Mouse (Mus musculus) lung, postnatal 0 days (tissue): ENCODE data around the gene Il25. TPM values are rescaled to one million over a fixed set of nuclear protein-coding genes. Genes with fewer than 3 reads are reported as not detected.
A peak's percentile ranks its signal among the peaks of the same experiment; 100 is the strongest.

Experiments
- ATAC-seq: fragments of 200-750 bp; cut with Nextera tagmentation; 2 replicates; pipeline ENCODE4 v1.8.0; 2017; ENCODE audit warnings: moderate library complexity
- DNase-seq: peaks from one replicate; pipeline ENCODE4 v3.0.0-alpha.2; 2016; ENCODE audit warnings: low spot score
- H3K27ac ChIP-seq: fragments of 300-500 bp; sonication (generic); 2 replicates; pipeline ENCODE4 v1.5.1; 2014; ENCODE audit warnings: antibody characterized with exemption, mild to moderate bottlenecking, low read length, mixed read lengths
- H3K27me3 ChIP-seq: fragments of 300-500 bp; sonication (generic); replicated peaks from 2 replicates; pipeline ENCODE4 v1.6.1; 2014; ENCODE audit warnings: low read length, mixed read lengths; ENCODE audit not compliant: insufficient read depth
- H3K36me3 ChIP-seq: fragments of 300-500 bp; sonication (generic); 2 replicates; pipeline ENCODE4 v1.6.1; 2014; ENCODE audit warnings: low read length, mixed read lengths; ENCODE audit not compliant: insufficient read depth
- H3K4me1 ChIP-seq: fragments of 300-500 bp; sonication (generic); 2 replicates; pipeline ENCODE4 v1.6.1; 2014; ENCODE audit warnings: antibody characterized with exemption, low read depth, low read length, mixed read lengths; ENCODE audit not compliant: insufficient read depth
- H3K4me2 ChIP-seq: fragments of 300-500 bp; sonication (generic); replicated peaks from 2 replicates; pipeline ENCODE4 v1.6.1; 2014; ENCODE audit warnings: low read depth, mild to moderate bottlenecking, low read length, moderate library complexity, mixed read lengths
- H3K4me3 ChIP-seq: fragments of 300-500 bp; sonication (generic); 2 replicates; pipeline ENCODE4 v1.5.1; 2014; ENCODE audit warnings: low read depth, low read length
- H3K9ac ChIP-seq: fragments of 300-500 bp; sonication (generic); replicated peaks from 2 replicates; pipeline ENCODE4 v1.6.1; 2014; ENCODE audit warnings: low read depth, mild to moderate bottlenecking
- H3K9me3 ChIP-seq: fragments of 300-500 bp; sonication (generic); 2 replicates; pipeline ENCODE4 v1.6.1; 2016; ENCODE audit warnings: low read length, mixed read lengths
- CTCF ChIP-seq: IDR thresholded peaks from 2 replicates; pipeline ENCODE4 v1.5.1; 2016; ENCODE audit warnings: antibody characterized with exemption, mild to moderate bottlenecking
- EP300 ChIP-seq: IDR thresholded peaks from 2 replicates; pipeline ENCODE4 v1.6.1; 2016; ENCODE audit warnings: antibody characterized with exemption, mild to moderate bottlenecking, control low read depth
- WGBS: fragments of 180-500 bp; shearing (Covaris S2); extraction: QIAGEN DNeasy Blood & Tissue Kit; methylation state at CpG from one replicate; pipeline ENCODE4 v1.1.7; 2014; 5-methylcytosine and 5-hydroxymethylcytosine counted together
- polyA plus RNA-seq: library from polyadenylated mRNA; unstranded; fragments of >200 nt; fragmentation: Nextera tagmentation; extraction: Ambion mirVana; gene quantifications from 2 replicates; pipeline ENCODE4 v1.2.1, GENCODE M21; 2015

Il25 gene
- polyA plus RNA-seq, 1 experiment from 2014 or later: not detected

DNA sequence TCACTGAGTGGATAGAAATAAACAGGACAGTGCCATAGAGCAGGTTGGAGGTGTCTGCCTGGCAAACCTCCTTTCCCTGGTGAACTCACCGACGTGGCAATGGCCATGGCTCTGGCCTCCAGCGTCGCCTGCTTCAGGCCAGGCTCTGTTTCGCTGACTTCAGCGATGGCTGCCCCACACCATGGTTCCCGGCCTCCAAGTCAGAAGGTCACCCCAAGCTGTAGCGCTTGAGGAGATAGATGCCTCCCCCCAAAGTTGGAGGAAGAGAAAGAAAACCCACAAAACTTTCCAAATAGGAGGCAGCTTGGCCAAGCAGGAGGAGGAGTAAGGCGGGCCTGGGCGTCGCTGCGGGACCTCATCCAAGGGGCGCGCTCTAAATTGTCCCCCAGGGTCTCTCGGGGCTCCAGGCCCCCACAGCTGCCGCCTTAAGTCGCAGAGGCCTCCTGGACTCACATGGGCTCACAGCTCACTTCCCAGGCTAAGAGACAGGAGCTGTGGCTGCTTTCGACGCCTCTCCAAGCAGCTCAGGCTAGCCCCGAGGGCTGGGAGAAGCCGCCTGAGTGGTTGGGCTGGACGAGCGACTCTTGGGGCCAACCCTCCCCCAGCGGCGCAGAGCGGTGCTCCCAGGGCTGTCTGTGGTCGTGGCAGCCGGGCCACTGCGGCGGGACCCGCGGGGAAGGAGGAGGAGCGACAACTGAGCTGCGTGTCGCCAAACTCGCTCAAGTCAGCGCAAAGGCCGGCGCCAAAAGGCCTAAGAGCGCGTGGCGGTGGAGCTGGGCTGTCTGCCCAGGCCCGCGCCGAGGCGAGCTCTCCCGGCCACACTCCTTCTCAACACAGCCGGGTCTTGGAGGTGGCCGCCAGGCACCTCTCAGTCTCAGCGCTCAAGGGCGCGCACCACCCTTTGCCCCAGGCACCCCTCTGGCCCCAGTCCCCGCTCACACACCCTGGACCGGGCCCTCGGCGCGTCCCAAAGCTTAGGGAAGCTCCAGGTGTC, 6.8 kb upstream of the Il25 start, which contains the start of gene Efs:
TSS of gene Efs (minus strand) at position 778 of the 994 bp plus-strand sequence.
- WGBS: 5% methylated on average over 45 of the region's 57 CpGs
- DNase-seq (peak; percentile 78), ATAC-seq (peak; percentile 73)
- Histone ChIP-seq H3K27ac (peak within 1 kb of the TSS; percentile 72), H3K4me2 (peak within 1 kb of the TSS; percentile 90), H3K4me1 (no peaks in the 10 kb centered on the region; the same call in 1 of the 2 replicates), H3K9ac (peak within 1 kb of the TSS; percentile 37), H3K27me3 (0 out of 2 replicates have a peak, but pooled peaks cover 5% of the 10 kb centered on the region), H3K36me3 (no peaks in the 10 kb centered on the region), H3K4me3 (peak within 1 kb of the TSS; percentile 52), H3K9me3 (no peaks in the 10 kb centered on the region)
- TF ChIP-seq EP300 (no peak), CTCF (no peak)

DNA sequence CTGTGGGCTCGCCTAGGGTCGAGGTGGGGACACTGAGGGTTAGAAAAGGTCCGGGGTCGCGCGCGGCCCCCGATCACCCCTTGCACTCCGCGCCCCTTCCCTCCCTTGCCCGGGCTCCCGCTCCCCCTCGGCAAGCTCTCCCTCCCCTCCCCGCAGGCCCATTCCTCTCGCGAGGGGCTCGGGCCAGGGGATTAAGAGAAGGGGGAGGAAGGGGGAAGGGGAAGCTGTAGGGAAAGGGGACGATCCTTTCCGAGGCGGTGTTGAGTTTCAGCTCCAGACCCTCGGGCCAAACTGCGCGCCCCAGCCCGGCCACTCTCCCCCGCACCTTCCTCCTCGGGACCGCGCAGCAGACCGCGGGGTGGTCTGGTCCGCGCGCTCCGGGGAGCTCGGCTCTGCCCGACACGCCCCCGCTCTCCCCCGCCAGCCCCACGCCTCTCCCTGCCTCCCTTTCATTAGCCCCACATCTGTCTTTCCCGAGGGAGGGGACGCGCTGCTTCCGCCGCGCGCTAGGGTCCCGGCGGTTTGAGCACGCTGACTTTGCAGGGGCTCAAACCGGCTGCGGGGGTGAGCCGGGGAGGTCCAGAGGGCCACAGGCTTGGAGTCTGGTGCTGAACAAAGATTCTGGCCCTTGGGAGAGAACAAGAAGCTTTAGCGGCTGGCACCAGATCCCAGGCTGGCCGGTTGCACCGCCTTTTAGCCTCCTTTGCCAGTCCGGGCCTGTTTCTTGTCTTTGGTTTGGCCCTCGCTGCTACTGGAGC, 5.9 kb upstream of the Il25 start:
- Histone ChIP-seq H3K27ac (peak overlapping the region; percentile 72), H3K9me3 (no peaks in the 10 kb centered on the region), H3K4me3 (peak overlapping the region; percentile 52), H3K9ac (peak overlapping the region; percentile 37), H3K36me3 (no peaks in the 10 kb centered on the region), H3K4me1 (no peaks in the 10 kb centered on the region; the same call in 1 of the 2 replicates), H3K27me3 (0 out of 2 replicates have a peak, but pooled peaks cover 5% of the 10 kb centered on the region), H3K4me2 (peak overlapping the region; percentile 90)
- no peak for TF ChIP-seq EP300
- no peak for TF ChIP-seq CTCF
- 1% methylated on average over 42 of the region's 58 CpGs for WGBS
- ATAC-seq (peak; percentile 51), DNase-seq (peak; percentile 58)

DNA sequence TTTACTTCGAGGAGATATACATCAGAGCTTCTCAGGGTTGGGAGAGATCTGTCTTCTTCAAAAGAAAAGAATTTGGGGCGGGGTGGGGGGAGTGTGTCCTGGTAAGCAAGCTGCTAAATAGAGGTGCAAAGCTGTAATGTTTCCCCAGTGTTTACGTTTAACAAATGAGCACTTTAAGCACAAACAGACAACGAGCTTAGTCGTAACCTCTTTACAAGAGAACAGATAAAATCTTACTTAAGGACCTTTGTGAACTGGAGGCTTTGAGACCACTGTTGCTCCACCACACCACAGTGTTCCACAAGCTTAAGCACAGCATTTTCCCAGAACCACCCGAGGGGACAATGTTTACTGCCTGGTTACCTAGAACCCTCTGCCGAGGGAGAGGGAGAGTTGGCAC, 5.2 kb upstream of the Il25 start:
- H3K36me3 ChIP-seq: no peaks in the 10 kb centered on the region
- peak overlapping the region; percentile 52; the same call in 1 of the 2 replicates for H3K4me3 ChIP-seq
- H3K4me2 ChIP-seq: peak overlapping the region; percentile 90
- DNase-seq: peak; percentile 22
- no peak for ATAC-seq
- H3K27ac ChIP-seq: 0 out of 2 replicates have a peak overlapping the region, but pooled peaks have one; percentile 72
- TF ChIP-seq CTCF (no peak), EP300 (no peak)
- H3K9me3 ChIP-seq: no peaks in the 10 kb centered on the region
- H3K27me3 ChIP-seq: 0 out of 2 replicates have a peak, but pooled peaks cover 5% of the 10 kb centered on the region
- peak overlapping the region; percentile 37; the same call in 1 of the 2 replicates for H3K9ac ChIP-seq
- WGBS: 22% methylated on average over 7 of the region's 7 CpGs
- H3K4me1 ChIP-seq: no peaks in the 10 kb centered on the region; the same call in 1 of the 2 replicates

DNA sequence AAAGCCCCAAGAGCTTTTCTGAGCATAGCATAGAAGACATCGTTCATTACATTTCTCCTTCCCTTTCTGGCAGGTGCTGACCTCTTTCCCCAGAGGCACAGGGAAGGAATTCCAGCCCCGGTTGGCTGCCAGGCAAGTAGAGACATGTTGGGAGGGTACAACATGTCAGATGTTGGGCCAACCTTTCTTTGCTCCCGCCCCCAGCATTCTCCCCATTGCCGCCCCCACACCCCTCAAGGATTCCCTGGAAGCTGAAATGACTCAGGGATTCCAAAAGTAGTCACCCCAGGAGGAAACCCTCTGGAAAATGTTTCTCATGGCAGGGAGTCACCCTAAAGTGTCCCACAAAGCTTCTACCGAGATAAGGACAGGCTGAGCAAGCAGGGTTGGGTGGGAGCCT, 2.7 kb upstream of the Il25 start:
- no peak overlapping the region for H3K4me3 ChIP-seq
- TF ChIP-seq CTCF (no peak), EP300 (no peak)
- H3K27ac ChIP-seq: no peak overlapping the region
- H3K4me1 ChIP-seq: no peaks in the 10 kb centered on the region; the same call in 1 of the 2 replicates
- ATAC-seq: no peak
- 0 out of 2 replicates have a peak, but pooled peaks cover 3% of the 10 kb centered on the region for H3K27me3 ChIP-seq
- WGBS: 61% methylated on average over 5 of the region's 5 CpGs
- no peaks in the 10 kb centered on the region for H3K36me3 ChIP-seq
- no peak for DNase-seq
- H3K4me2 ChIP-seq: no peak overlapping the region
- H3K9me3 ChIP-seq: no peaks in the 10 kb centered on the region
- H3K9ac ChIP-seq: no peak overlapping the region

DNA sequence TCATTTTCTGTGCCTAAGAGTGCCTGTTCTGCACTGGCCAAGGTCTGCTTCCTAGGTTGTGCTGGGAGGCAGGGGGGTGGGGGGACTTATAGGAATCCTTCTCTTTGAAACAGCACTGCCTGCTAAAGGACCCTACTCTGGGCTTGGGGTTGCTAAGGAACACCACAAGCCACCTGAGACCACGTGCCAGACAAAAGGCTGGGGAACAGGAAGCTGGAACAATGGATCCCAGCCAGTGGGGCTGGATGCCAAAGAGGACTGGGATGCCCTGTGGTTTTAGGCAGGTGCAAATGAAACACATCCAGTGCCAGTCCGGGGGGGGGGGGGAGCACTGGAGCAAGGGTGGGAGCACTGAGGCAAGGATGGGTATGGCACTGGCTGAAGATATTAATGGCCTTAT, 2.1 kb upstream of the Il25 start:
- 15% methylated on average over 2 of the region's 2 CpGs for WGBS
- ATAC-seq (no peak), DNase-seq (no peak)
- no peak overlapping the region for H3K9ac ChIP-seq
- H3K4me3 ChIP-seq: no peak overlapping the region
- no peaks in the 10 kb centered on the region for H3K9me3 ChIP-seq
- H3K27me3 ChIP-seq: no peaks in the 10 kb centered on the region
- TF ChIP-seq EP300: no peak
- TF ChIP-seq CTCF: no peak
- H3K4me2 ChIP-seq: no peak overlapping the region
- H3K27ac ChIP-seq: no peak overlapping the region
- H3K4me1 ChIP-seq: no peaks in the 10 kb centered on the region
- no peaks in the 10 kb centered on the region for H3K36me3 ChIP-seq
